Mouse (Mus musculus) gastrocnemius, postnatal 4 days (tissue): ENCODE data around the gene Rinl. TPM values are rescaled to one million over a fixed set of nuclear protein-coding genes. Genes with fewer than 3 reads are reported as not detected.

ENCODE experiments used
- DNase-seq, 2 experiments: peaks; one replicate each; pipeline ENCODE4 v3.0.0; 2021 to 2022; ENCODE audit warnings: low spot score in 2 of 2, mixed read lengths in 2 of 2
- total RNA-seq, 2 experiments: library from RNA; stranded (reverse); gene quantifications; 2 replicates each; pipeline ENCODE4 v1.2.3; 2021

Rinl gene
- total RNA-seq, 2 experiments from 2014 or later, result 1.7 to 1.8 TPM

DNA sequence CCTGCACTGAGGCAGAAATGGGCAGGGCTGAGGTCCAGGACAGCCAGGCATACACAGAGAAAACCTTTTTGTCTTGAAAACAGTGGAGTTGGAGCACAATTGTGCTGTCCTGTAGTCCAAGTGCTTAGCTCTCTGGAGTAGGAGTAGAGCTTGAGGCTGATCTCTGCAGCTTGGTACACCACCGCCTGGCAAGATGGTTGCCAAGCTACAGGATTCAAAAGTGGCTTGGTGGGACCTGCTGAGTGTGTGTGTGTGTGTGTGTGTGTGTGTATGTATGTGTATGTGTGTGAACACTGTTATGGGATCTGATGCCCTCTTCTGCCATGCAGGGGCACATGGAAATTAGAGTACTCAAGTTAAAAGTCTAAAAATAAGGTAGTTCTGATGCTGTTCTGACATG, 33.8 kb downstream of the Rinl start:
- no peak for DNase-seq

DNA sequence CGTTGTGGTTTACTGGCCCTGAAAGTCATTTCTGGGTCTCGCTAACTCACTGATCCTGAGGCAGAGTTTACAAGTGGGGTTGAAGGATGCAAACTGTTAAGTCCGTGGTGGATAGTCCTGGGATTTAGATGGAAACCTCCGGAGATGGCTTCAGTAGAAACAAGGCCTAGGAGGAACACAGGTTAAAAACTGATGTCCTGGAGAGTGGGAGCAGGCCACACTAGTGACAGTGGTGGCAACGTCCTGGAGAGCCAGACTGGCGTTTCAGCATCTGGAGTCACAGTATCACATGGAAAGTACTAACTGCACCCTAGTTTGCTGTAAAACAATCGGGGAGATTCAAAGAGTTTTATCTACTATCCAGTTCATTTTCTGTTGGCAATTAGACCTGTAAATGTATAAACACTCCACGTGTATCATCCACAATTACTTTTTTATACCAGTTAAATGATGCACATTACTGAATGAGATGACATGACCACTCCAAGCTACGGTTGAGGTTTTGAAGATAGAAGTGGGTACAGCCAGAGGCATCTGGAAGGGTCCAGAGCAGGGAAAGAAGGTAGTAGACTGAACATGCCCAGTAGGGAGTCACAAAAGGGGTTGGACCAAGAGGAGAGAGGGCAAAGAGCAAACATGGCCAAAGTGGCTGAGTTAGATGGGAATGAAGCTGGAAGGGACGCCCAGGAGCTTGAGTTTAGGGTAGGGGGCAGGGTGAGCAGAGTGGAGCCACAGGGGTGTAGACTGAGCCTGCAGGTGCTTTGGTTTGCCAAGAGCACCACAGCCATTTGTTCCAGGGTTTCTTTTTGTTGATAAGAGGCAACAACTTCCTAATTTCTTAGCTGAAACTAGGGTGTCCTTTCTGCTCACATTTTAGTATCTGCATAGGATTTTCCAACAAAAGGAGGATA, 34.5 kb downstream of the Rinl start:
- no peak for DNase-seq

DNA sequence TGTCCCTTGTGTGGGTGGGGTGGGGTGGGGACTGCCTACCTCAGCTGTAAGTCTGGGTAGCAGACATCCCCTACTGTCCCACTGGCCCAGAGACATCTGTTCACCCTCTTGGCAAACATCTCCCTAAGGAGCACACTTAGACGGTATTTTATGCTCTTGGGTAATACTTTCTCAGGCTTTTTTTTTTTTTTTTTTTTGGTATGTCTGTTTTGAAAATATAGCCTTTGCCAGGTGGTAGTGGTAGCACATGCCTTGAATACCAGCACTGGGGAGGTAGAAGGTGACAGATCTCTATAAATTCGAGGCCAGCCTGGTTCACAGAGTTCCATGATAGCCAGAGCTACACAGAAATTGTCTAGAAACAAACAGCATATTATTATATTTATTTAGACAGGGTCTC, 35.2 kb downstream of the Rinl start:
- no peak for DNase-seq

DNA sequence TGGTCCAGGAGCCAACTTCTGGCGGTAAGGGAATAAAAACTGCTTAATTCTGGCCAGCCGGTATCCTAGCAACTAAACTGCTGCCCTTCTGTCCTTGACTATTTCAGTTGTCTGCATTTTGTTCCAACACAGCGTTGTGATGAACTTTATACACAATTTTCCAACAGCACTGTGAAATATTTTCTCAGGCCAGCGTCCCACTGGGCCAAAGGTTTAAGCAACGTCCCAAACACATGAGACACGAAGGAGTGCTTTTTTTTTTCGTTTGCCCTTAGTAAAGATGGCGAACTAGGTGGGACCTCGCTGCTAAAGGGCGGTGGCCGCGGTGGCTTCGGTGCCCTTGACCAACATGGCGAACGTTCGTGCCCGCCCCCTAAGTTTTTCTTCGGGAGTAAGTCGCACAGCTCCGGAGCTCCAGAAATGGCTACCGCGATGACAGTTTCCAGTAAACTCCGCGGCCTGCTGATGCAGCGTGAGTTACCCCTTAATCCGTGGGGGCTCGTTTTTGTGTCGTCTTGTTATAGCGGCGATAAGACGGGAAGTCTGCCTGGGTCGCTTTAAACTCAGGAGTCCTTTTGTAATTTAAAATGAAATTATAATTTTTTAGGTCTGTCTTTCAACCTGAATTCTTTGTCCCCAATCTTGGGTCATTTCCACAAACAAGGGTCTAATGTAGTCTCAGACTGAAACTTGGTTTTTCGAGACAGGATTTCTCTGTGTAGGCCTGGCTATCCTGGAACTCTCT, 36.3 kb downstream of the Rinl start, which contains the start of gene Ech1:
Gene Ech1, plus strand, starts transcription at position 277 of the 745 bp plus-strand sequence.
- DNase-seq, result peak; percentile 86 to 93

DNA sequence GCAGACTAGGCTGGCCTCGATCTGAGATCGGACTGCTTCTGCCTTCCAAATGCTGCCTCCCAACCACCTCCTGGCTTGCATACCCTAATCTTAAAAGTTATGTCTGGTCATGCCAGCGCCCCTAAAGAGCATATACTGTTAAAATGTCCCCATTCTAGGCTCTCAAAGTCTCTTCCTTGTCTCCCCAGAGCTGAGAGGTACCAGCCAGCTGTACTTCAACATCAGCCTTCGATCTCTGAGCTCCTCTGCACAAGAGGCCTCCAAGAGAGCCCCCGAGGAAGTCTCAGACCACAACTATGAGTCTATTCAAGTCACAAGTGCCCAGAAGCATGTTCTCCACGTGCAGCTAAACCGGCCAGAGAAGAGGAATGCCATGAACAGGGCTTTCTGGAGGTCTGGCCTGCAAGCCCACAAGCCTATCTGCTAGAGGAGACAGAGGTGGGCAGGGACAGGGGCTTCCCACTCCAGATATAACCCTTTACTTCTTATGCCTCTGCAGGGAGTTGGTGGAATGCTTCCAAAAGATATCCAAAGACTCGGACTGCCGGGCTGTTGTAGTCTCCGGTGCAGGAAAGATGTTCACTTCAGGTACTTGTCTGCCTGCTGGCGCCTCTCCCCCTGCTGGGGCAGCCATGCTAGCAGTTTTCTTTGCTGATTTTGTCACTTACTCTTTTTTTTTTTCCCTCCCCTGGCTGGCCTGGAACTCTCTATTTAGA, 37.1 kb downstream of the Rinl start:
- peak in 1 of 2 experiments; percentile 16 for DNase-seq

DNA sequence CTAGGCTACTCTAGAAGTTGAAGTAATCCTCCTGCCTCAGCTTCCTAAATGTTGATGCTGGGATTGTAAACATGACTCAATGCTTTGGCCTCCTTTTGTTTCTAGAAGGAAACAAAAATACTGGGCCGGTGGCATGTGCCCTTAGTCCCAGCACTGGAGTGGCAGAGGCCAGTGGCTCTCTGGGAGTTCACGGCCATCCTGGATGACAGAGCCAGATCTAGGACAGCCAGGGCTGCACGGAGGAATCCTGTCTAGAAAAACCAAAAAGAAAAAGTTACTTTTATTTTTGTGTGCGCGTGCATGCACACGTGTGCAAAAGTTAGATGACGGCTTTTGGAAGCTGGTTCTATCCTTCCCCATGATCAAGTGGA, 37.6 kb downstream of the Rinl start:
- DNase-seq, result no peak

DNA sequence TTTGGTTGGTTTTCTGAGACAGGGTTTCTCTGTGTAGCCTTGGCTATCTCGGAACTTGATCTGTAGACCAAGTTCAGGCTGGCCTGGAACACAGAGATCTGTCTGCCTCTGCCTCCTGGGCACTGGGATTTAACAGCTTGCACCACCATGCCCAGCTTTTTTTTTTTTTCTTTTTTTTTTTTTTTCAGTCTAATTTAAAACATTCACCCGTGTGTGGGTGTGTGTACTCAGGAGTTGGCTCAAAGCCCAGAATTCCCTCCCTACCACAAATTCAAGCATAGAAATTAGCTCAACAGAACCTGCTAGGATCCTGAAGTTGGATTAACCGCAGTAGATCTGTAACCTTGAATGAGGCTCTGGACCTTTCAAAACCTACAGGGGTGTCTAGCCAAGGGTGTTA, 38.6 kb downstream of the Rinl start:
- DNase-seq, result no peak

DNA sequence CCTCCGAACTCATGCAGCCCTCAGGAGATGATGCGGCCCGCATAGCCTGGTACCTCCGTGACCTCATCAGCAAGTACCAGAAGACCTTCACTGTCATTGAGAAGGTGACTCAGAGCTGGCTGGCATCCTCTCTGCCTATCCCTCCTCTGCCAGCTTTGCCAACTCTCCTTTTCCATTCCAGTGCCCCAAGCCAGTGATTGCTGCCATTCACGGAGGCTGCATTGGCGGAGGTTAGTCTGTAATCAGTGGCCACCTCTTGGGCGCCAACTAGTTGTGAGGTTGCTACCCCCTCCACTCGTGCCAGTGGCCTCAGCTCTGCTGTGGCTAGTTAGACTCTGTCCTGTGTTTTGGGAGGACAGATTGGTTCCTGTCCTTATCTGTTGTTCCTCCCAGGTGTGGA, 41.1 kb downstream of the Rinl start:
- no peak for DNase-seq

DNA sequence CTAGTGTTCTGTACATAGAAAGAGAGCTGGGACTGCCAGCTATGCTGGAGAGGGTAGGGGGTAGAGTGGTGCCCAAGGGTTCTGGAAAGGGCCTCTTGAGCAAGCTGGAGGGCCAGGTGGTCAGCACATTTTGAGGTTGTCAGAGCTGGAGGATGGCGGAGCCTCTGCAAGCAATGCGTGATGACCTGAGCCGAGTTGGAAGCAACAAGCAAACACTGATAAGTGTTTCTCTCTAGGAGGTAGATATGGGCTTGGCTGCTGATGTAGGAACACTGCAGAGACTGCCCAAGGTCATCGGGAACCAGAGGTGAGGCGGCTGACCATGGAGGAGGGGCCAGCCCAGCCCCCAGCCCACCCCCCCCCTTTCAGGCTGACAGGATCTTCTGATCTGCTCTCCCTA, 42.2 kb downstream of the Rinl start:
- no peak for DNase-seq

DNA sequence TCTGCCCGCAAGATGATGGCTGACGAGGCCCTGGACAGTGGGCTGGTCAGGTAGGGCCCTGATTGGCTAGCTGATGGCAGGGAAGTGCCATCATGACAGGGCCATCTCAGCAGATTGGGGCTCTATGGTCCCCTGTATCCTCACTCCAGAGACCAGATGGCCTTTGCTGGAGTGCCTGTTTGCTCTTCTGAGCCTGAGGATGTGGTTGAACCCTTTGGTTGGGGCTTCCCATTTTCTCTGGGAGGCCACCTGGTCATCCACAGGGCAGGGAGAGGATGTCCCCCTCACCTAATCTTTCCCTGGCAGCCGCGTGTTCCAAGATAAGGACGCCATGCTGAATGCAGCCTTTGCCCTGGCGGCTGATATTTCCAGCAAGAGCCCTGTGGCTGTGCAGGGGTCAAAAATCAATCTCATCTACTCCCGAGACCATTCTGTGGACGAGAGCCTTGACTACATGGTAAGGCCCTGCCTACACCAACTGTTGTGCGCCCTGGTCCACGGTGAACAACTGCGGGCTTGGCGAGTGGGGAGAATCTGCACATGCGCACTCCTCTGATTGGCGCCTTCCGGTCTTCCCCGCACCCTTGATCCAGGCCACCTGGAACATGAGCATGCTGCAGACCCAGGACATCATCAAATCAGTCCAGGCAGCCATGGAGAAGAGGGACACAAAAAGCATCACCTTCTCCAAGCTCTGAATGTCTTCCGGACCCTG, 42.8 kb downstream of the Rinl start:
- DNase-seq, result no peak

DNA sequence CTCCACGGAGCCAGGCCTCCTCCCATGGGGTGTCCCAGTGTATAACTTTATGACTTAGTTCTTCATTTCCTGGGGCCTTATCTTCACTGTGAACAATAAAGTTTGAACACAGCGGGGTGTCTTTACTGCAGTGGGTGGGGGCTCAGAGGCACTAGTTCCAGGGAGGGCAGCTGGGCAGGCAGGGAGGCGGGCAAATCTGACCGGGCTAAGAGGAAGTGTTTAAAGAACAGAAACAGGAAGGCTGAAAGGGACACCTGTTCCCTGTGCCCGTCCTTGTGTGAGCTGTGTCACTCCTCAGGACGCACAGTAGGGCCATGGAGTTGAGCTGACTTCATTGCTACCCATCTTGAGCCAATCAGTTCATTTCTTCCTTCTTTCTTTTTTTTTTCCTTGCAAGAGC, 43.4 kb downstream of the Rinl start:
- no peak for DNase-seq

DNA sequence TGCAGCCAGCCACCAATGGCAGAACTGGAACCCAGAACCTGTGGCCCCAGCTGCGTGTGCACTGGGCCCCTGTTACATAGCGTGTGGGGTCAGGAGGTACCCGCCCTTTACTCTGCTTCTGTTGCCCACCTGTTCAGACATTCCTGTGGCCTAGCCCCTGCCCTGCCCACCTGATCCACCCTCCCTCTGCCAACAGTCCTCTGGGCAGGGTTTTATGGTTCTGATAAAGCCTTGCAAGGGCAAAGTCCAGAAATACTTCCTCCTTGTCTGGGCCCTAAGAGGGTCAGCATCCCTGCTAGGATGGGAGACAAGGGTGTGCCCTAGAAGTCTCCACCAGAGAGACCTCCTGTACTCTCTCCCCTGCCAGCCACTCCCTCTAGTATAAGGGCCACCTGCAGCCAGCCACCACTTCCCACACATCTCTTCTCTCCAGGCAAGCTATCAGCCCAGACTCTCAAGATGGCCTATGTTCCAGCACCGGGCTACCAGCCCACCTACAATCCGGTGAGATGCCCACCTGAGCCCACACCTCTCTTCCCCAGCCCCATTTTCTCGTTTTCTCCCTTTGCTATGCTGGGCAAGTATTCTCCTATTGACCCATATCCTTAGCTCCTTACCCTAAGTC, 45.1 kb downstream of the Rinl start, which contains the start of gene Lgals4:
Gene Lgals4, plus strand, starts transcription at position 132 of the 625 bp plus-strand sequence.
- no peak for DNase-seq

DNA sequence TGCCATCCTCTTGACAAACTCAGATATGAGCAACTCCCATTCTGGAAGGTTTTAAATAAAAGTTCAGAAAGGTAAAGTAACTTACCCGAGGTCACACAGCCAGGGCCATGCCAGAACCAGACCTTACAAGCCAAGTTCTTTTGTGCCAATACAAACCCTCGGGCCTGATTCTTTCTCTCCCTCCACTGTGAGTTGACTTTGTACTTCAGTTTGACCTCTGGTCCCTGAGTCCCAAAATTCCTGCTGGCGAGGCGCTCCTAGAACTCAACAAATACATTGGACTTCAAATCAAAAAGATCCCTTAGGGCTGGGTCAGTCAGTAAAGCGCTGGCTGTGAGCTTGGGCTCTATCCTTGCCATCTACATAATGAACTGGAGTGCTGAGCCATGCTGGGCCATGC, 48.2 kb downstream of the Rinl start:
- DNase-seq, result no peak

DNA sequence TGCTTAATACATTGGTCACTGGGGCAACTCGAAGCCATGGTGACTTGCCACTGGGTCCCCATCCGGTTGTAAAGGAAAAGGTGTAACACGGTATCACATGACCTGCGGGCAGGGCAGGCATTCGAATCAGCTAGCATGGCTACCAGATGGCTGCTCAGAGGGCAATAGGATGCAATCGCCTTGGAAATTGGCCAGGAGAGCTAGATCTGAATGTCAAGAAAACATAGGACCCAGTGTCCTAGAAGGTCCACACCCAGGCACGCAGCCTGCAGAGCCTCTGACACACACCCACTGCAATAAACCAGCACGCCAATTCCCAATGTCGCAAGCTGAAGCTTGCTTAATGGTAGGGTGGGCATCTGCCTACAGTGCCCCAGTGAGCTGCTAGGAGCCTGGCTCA, 49.6 kb downstream of the Rinl start:
- DNase-seq, result no peak

DNA sequence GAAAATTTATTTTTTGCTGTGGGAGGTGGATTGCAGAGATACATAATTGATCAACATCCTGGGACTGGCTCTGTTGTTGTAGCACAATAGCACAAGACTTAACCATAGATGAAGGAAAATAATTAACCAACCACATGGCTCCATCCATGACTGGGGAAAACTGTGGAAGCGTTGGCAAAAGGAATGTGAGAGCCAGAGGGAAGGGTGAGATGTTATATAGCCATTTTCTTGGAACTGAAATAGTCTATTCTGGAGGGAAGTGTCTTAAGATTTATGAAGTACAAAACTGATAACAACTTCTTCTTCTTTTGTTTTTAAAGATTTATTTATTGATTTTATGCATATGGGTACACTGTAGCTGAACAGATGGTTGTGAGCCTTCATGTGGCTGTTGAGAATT, 58.5 kb downstream of the Rinl start:
- no peak for DNase-seq

Other genes with a start within 250 kb of the Rinl start
- gene Sycn, start 248.1 kb upstream of the Rinl start, total RNA-seq, result not detected
- not detected for gene Nccrp1, start 241.7 kb upstream of the Rinl start, total RNA-seq
- gene Samd4b, start 190.8 kb upstream of the Rinl start, total RNA-seq, result 10 to 100 TPM; 43.0 to 44.1 TPM
- 10 to 100 TPM; 11.9 to 12.4 TPM for gene Pak4, start 190.8 kb upstream of the Rinl start, total RNA-seq
- not detected for gene Acp7, start 157.6 kb upstream of the Rinl start, total RNA-seq
- 1 to 10 TPM; 3.0 to 3.3 TPM for gene Fbxo27, start 96.1 kb upstream of the Rinl start, total RNA-seq
- gene Fbxo17, start 72.2 kb upstream of the Rinl start, total RNA-seq, result 10 to 100 TPM; 22.1 to 25.3 TPM
- gene Mrps12, start 47.1 kb upstream of the Rinl start, total RNA-seq, result 10 to 100 TPM; 34.4 to 34.8 TPM
- gene Sars2, start 47.0 kb upstream of the Rinl start, total RNA-seq, result 10 to 100 TPM; 16.2 to 19.5 TPM
- gene Ccer2, start 32.8 kb upstream of the Rinl start, total RNA-seq, result not detected
- gene Sirt2, start 22.2 kb upstream of the Rinl start, total RNA-seq, result 10 to 100 TPM; 82.3 to 83.2 TPM
- gene Nfkbib, start 21.5 kb upstream of the Rinl start, total RNA-seq, result 10 to 100 TPM; 17.3 to 20.0 TPM
- 100 to 1,000 TPM; 369 to 382 TPM for gene Hnrnpl, start 19.6 kb downstream of the Rinl start, total RNA-seq
- gene Ech1, start 36.2 kb downstream of the Rinl start, total RNA-seq, result 100 to 1,000 TPM; 211 to 220 TPM
- 1 to 10 TPM; 5.3 to 8.7 TPM for gene Lgals4, start 44.9 kb downstream of the Rinl start, total RNA-seq
- gene Lgals7, start 74.9 kb downstream of the Rinl start, total RNA-seq, result 1 to 10 TPM in 1 of 2 experiments, under 1 TPM in 1; 0.52 to 2.3 TPM
- under 1 TPM; 0.10 to 0.20 TPM for gene Capn12, start 92.5 kb downstream of the Rinl start, total RNA-seq
- 100 to 1,000 TPM; 133 to 160 TPM for gene Actn4, start 173.4 kb downstream of the Rinl start, total RNA-seq
- gene Eif3k, start 192.9 kb downstream of the Rinl start, total RNA-seq, result 100 to 1,000 TPM; 191 to 212 TPM
- gene Map4k1, start 193.1 kb downstream of the Rinl start, total RNA-seq, result 1 to 10 TPM; 1.3 to 1.6 TPM